Mouse (Mus musculus) olfactory bulb, adult 2 months (tissue): ENCODE results near the gene Rbm34.

Experiments used
- CTCF ChIP-seq: fragments of 200-500 bp; IDR thresholded peaks from 2 replicates; pipeline ENCODE4 v1.5.1; 2012; ENCODE audit warnings: low read depth, mild to moderate bottlenecking, low read length, moderate library complexity; ENCODE audit not compliant: insufficient read depth
- POLR2A ChIP-seq: fragments of 200-500 bp; IDR thresholded peaks from 2 replicates; pipeline ENCODE4 v1.6.1; 2012; ENCODE audit warnings: mild to moderate bottlenecking, low read depth, low read length, moderate library complexity; ENCODE audit not compliant: insufficient read depth

DNA sequence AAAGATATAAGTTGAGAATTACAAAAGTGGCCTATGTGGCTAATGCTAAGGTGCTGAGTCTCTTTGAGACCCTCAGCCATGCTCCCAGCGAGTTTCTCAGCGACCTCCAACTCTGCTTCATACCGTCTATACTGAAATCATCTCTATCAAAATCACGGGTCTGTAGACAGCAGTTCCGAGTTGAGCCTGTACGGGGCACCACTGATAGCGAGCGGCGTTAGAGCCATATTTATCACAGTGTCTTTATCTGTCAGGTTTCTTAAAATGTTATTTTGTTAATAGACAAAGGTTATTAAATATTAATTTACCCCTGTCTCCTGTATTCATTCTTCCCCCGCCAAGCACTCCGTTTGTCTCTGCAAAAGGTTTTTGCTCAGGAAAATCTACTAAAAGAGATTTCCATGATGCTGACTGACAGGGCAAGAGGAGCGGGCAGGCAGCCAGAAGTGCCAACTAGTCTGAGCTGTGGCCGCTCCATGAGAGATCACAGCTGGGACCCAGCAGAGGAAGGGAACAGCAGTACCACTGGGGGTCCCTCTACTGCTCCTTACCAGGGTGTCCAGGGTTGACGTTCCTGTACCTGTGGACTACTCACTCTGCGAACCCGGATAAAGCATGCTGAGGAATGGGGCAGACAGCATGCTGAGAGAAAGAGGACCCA lies 17.6 kb upstream of the Rbm34 start:
- TF ChIP-seq POLR2A (no peak), CTCF (no peak)
